Mouse (Mus musculus) liver, adult 2 months (tissue): ENCODE measurements around the gene Slc2a2.

ENCODE experiments used
- CTCF ChIP-seq: fragments of 200-500 bp; IDR thresholded peaks from 2 replicates; pipeline ENCODE4 v1.5.1; 2011; ENCODE audit warnings: low read depth, low read length, control low read depth
- POLR2A ChIP-seq: fragments of 200-500 bp; IDR thresholded peaks from 2 replicates; pipeline ENCODE4 v1.6.1; 2011; ENCODE audit warnings: low read length, control low read depth; ENCODE audit not compliant: insufficient read depth; ENCODE audit errors: extremely low read depth

DNA sequence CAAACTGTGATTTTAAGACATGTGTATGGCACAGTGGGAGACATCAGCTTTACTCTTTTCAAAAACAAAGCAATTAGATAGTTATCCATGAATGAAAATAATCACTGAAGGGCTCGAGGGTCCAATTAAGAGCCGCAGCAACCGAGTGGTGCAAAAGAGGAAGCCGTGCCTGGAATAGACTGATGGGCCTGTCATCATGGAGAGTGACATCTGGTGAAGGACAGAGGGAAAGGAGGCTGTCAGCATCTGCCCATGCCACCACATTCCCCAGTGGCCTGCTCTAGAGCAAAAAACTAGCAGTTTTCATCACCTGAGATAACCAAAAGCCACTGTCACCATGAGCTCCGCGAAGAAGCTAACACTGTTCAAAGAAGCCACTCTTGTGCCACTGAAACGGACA, 57.8 kb downstream of the Slc2a2 start:
- TF ChIP-seq CTCF, result no peak
- no peak for TF ChIP-seq POLR2A
